Mouse (Mus musculus) G1E (cell line): ENCODE results near the gene Wdr25.

Source experiments
- CTCF ChIP-seq: IDR thresholded peaks from 2 replicates; pipeline ENCODE4 v1.5.1; 2012; ENCODE audit warnings: low read depth, low read length, inconsistent platforms, mixed read lengths
- GATA1 ChIP-seq: IDR thresholded peaks from 2 replicates; pipeline ENCODE4 v1.6.1; 2012; ENCODE audit warnings: borderline replicate concordance, low read length, inconsistent platforms, mixed read lengths
- GATA2 ChIP-seq: IDR thresholded peaks from 2 replicates; pipeline ENCODE4 v1.6.1; 2012; ENCODE audit warnings: low read depth, low read length, inconsistent platforms, borderline replicate concordance
- POLR2AphosphoS5 ChIP-seq: IDR thresholded peaks from 2 replicates; pipeline ENCODE4 v1.6.1; 2012; ENCODE audit warnings: low read depth, low read length, inconsistent platforms; ENCODE audit not compliant: insufficient replicate concordance
- TAL1 ChIP-seq: conservative IDR thresholded peaks from 2 replicates; pipeline ENCODE4 v1.6.1; 2012; ENCODE audit warnings: low read depth, low read length, inconsistent platforms, mixed read lengths

- TF ChIP-seq TAL1 = no peak
- no peak for TF ChIP-seq CTCF
- no peak for TF ChIP-seq POLR2AphosphoS5
- no peak for TF ChIP-seq GATA1
- no peak for TF ChIP-seq GATA2
Observed at GRCm38 (mm10) chr12:108856186-108856585, 37.2 kb upstream of the Wdr25 start.
